Mouse (Mus musculus) inflammation-experienced regulatory T-cells, adult 6 months (primary cell): ENCODE measurements at regions not wholly inside any gene's neighbourhood (a gene's known extent, or its start where the extent isn't known, plus 50 kb on each side); places are given as distances from the start of the nearest gene placed in this dataset.
"Not testable (repeated sequence)": the region's sequence is repeated elsewhere in the genome, so short reads cannot be mapped to it uniquely, and the experiment has no call there.

ENCODE experiments used
- ATAC-seq: one replicate; pipeline ENCODE4 v1.8.0; 2017

GRCm38 (mm10) chr6:100424788-100425403 is 137.6 kb upstream of the Rybp start:
- ATAC-seq: no peak

GRCm38 (mm10) chr6:100424181-100424580 is 136.9 kb upstream of the Rybp start:
- ATAC-seq: no peak

GRCm38 (mm10) chr6:100423636-100424035 is 136.4 kb upstream of the Rybp start:
- no peak for ATAC-seq

- no peak for ATAC-seq
Measured at GRCm38 (mm10) chr6:100422603-100423002, 135.3 kb upstream of the Rybp start.

GRCm38 (mm10) chr6:100421706-100422578 is 134.7 kb upstream of the Rybp start:
- no peak for ATAC-seq

- no peak for ATAC-seq
Measured at GRCm38 (mm10) chr6:100420602-100421001, 133.3 kb upstream of the Rybp start.

DNA sequence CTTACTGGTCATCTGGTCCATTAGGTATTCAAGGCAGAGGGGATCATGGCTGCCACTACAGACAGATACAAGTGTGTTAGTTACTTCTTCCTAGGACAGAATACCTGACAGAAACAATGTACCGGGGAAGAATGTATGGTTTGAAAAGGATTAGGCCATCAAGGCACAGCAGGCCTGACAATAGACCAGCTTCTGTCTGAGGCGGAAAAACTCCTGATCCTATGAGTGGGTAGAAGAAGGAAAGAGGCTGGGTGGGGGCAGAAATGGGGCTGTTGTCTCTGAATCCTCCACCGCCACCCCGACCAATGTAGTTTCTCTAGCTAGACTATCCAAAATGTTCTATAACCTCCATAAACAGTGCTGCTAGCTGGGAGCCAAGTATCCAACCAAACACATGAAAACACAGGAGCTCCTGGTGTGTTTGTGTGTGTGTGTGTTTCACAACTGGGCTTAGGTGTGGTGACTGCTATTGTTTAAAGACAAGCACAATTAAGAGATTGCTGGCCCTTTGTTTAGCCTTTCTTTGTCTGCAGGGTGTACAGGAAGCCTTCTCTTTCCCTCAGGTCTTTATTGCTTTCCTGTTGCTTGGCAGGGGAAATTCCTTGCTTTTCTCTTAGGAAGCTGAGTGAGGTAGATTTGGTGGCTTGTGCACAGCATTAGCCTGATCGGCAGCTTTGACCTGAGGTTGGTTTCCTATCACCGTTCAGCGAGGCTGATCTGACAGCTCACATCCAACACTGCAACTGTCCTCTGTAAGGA is 132.7 kb upstream of the Rybp start:
- no peak for ATAC-seq

- ATAC-seq: no peak
Measured at GRCm38 (mm10) chr6:100416046-100416445, 128.8 kb upstream of the Rybp start.

GRCm38 (mm10) chr6:100415514-100415913 is 128.2 kb upstream of the Rybp start:
- ATAC-seq: no peak

DNA sequence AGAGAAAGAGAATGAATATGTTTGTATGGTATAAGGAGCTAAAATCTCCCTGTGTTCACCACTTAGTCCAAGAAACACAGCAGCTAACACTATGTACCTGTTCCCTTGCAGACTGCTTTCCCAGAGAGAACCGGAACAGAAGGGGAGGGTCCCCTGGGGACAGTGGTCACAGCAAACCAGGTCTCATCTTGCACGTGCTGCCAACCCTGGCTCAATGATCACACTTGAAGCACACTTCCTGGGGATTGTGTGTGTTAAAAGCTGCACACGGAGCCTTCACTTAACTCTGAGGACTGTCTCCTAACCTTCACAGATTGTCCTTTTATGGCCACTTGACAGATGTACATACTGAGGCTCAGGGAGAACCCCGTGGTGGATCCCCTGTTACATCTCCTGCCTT is 127.6 kb upstream of the Rybp start:
- no peak for ATAC-seq

GRCm38 (mm10) chr6:100412486-100412885 is 125.2 kb upstream of the Rybp start:
- ATAC-seq: no peak

DNA sequence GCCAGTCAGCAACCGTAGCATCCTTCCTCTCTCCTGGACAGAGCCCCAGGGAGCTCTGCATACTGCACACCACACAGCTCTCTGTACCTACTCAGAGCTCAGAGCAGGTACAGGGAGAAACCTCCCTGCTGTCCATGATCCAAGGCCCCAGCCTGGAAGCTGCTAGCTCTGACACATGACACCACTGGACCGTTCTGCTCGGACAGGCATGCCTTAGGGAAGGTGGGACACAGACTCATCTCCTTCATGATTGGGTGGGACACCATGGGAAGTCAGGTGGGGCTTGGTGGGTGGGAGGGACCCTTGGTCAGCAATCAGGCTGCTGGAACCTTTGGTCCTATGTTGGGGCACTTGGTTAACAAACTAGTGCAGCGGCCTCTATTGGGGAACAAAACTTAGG is 124.7 kb upstream of the Rybp start:
- no peak for ATAC-seq

DNA sequence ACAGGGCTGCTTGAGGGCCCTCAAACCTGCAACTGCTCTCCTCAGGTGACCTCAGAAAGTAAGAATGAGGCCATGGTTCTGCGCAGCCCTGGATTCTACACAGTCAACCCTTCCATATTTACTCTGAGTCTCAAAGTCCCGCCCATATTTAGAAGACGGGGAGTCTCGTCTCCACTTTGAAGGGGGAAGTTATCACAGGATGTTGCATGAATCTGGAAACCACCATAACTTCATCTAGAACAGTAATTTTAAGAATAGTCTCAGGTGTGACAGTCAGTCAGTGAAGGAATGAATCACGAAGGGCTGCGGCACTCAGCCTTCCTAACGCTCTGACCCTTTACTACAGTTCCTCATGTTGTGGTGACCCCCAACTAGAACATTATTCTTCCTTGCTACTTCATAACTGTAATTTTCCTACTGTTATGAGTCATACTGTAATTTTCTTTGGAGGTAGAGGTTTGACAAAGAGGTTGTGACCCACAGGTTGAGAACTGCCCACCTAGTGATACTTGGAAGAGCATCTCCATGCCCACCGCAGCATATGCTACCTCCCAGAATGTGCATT is 122.9 kb upstream of the Rybp start:
- ATAC-seq: no peak

DNA sequence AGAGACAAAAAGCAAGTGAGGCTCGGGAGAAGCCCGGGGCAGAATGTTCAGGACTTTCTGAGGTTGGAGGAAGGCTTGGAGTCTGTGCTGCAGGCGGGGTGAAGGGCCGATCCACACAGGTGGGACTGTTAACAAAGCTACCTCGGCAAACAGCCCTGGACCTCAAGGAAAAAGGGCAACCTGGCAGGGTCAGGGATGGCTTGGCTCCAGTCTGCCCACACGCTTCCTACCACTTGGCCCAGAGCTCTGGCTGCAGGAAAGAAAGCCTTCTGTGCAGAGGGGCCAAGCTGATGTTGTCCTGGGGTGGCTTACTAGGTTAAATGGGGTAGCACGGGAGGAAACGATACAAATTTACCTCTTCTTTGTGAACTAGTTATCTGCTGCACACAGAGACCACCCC is 121.5 kb upstream of the Rybp start:
- ATAC-seq: no peak

- ATAC-seq: no peak
Measured at GRCm38 (mm10) chr6:100406504-100406903, 119.2 kb upstream of the Rybp start.

DNA sequence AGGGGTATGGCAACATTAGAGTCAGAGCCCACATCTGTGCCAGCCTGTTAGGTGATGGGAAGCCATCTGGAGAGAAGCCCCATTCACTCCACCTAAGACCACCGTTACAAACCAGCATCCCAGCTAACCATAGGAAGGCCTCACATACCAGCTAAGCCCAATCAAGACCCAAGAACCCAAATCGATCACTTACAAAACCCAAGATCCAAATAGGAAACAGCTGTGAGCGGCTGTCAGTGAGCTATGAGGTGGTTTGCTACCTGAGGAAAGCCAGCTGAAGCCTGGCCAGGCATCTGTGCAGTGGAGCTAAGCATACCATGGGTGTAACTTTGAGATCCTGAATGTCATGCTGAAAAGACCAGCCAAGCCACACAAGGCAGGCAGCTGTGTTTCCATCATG is 116.9 kb upstream of the Rybp start:
- no peak for ATAC-seq

DNA sequence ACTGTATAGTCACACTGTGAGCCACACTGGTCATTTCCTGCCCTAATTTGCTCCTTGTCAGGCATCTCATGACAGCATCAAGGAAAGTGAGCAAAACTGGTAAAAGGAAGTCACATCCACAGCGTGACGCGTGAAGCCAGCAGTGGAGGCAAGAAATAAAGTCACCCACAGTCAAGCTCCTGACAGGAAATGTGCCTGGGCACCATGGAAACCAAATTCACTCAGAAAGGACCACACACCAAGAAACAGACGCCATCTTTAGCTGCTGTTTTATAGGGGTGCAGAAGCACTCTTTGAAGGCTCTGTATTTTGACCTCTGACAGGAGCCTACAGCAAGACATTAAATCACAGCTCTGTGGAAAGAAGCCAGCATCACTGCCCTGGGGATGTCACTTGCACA is 115.4 kb upstream of the Rybp start:
- ATAC-seq: no peak

GRCm38 (mm10) chr6:100401728-100402127 is 114.4 kb upstream of the Rybp start:
- ATAC-seq: no peak

DNA sequence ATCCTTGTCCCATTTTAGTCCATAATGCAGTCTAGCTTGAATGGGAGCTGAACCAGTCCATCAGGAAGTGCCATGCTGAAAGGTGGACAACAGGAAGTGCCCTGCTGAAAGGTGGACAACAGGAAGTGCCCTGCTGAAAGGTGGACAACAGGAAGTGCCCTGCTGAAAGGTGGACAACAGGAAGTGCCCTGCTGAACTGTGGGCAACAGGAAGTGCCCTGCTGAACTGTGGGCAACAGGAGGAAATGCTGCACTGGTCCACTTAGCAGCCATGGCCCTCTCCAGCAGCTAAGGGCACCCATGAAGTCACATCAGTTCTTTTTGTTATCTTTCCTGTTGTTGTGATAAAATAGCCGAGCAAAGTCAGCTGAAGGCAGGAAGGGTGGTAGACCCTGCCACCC is 112.1 kb upstream of the Rybp start:
- not testable (repeated sequence) for ATAC-seq

DNA sequence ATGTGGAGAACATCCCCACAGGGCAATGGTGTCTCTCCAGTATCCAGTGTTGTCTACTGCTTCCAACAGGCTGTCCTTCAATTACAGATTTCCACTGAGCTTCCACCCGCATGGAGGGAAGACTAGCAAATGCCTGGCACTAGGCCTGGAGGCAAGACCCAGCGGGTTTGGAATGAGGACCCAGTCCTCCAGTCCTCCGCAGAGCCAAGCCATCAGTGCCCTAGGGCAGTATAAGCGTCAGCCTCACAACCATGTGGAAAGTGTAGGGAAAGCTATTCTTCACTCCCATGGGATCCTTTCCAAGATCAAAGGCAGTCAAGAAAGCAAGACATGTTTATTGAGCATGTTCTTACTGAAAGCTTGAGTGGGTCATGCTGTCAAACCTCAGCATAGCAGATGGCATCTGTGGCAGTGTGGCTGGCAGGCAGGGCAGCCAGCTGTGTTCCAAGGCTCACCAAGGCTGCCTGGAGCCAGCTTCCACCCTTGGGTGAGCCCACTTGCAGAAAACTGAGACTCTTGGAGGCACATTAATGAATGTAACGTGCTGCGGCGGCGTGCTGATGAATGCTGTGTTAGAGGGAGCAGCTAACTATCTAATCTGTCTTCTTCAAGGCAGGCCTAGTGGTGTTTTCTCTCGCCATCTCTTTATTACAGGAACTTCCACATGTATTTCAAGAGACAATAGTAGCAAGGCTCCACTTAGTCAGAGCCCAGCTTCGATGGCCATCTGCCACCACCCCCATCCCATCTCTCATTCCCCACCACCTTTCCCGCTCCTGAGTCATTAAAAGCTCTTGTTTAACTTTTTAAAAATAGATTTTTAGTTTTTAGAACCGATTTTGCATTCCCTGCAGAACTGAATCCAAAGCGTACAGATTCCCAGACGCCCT is 109.3 kb upstream of the Rybp start:
- ATAC-seq: no peak

- no peak for ATAC-seq
Measured at GRCm38 (mm10) chr6:100390258-100390910, 103.1 kb upstream of the Rybp start.

- ATAC-seq: no peak
Measured at GRCm38 (mm10) chr6:100387042-100387441, 99.8 kb upstream of the Rybp start.
